Mouse (Mus musculus) hindbrain, postnatal 0 days (tissue): ENCODE data around the gene Rmdn2. TPM values are rescaled to one million over a fixed set of nuclear protein-coding genes. Genes with fewer than 3 reads are reported as not detected.

Source experiments
- ATAC-seq: fragments of 200-750 bp; cut with Nextera tagmentation; 2 replicates; pipeline ENCODE4 v1.8.0; 2017; ENCODE audit warnings: mild to moderate bottlenecking, moderate TSS enrichment, moderate library complexity
- DNase-seq: peaks from one replicate; pipeline ENCODE4 v3.0.0-alpha.2; 2015; ENCODE audit warnings: low spot score
- H3K27ac ChIP-seq: fragments of 300-500 bp; sonication (generic); 2 replicates; pipeline ENCODE4 v1.5.1; 2014; ENCODE audit warnings: mild to moderate bottlenecking
- H3K27me3 ChIP-seq: fragments of 300-500 bp; sonication (generic); 2 replicates; pipeline ENCODE4 v1.6.1; 2014; ENCODE audit warnings: low read length, mixed read lengths; ENCODE audit not compliant: insufficient read depth
- H3K36me3 ChIP-seq: fragments of 300-500 bp; sonication (generic); 2 replicates; pipeline ENCODE4 v1.6.1; 2014; ENCODE audit warnings: low read length, mixed read lengths; ENCODE audit not compliant: insufficient read depth
- H3K4me1 ChIP-seq: fragments of 300-500 bp; sonication (generic); 2 replicates; pipeline ENCODE4 v1.6.1; 2014; ENCODE audit warnings: antibody characterized with exemption, low read length, mixed read lengths; ENCODE audit not compliant: insufficient read depth
- H3K4me2 ChIP-seq: fragments of 300-500 bp; sonication (generic); 2 replicates; pipeline ENCODE4 v1.6.1; 2014; ENCODE audit warnings: low read depth, mild to moderate bottlenecking, low read length, moderate library complexity, mixed read lengths
- H3K4me3 ChIP-seq: fragments of 300-500 bp; sonication (generic); 2 replicates; pipeline ENCODE4 v1.5.1; 2014; ENCODE audit warnings: low read length
- H3K9ac ChIP-seq: fragments of 300-500 bp; sonication (generic); replicated peaks from 2 replicates; pipeline ENCODE4 v1.6.1; 2014; ENCODE audit warnings: mild to moderate bottlenecking, low read length, moderate library complexity, mixed read lengths
- H3K9me3 ChIP-seq: fragments of 300-500 bp; sonication (generic); 2 replicates; pipeline ENCODE4 v1.6.1; 2016; ENCODE audit warnings: low read length, mixed read lengths
- CTCF ChIP-seq: IDR thresholded peaks from 2 replicates; pipeline ENCODE4 v1.5.1; 2016; ENCODE audit warnings: antibody characterized with exemption, control low read depth, low read depth
- WGBS: fragments of 180-500 bp; shearing (Covaris S2); extraction: QIAGEN DNeasy Blood & Tissue Kit; methylation state at CpG from one replicate; pipeline ENCODE4 v1.1.7; 2014; 5-methylcytosine and 5-hydroxymethylcytosine counted together
- polyA plus RNA-seq: library from polyadenylated mRNA; unstranded; fragments of >200 nt; fragmentation: Nextera tagmentation; extraction: Ambion mirVana; gene quantifications from 2 replicates; pipeline ENCODE4 v1.2.1, GENCODE M21; 2015
- total RNA-seq: library from RNA; depleted of rRNA; stranded (reverse); fragments of >200 nt; gene quantifications from 2 replicates; pipeline ENCODE4 v1.2.3, GENCODE M21; 2014; rRNA removed

Rmdn2 gene
- total and polyA plus RNA-seq, 2 experiments from 2014 or later, result 3.6 to 12.4 TPM

DNA sequence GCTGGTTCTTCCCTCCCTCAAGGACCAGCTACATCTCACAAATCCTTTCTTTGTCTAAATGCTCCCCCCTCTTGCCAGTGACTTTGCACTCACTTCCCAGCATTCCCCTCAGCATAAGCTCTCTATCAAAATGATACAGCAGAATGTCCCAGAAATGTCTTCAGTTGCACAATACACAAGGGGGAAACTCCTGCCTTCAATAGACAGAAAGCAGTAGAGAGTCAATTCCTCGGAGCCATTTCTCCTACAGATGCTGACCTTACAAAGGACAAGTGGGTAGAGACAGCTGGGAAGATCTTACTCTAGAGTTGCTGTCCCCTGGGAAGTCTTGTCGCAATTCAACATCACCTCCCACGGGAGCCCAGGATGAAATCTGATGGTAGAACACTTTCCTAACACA is 125.9 kb downstream of the Rmdn2 start:
- Histone ChIP-seq H3K9ac (no peak overlapping the region), H3K4me1 (no peaks in the 10 kb centered on the region), H3K9me3 (no peaks in the 10 kb centered on the region), H3K27ac (no peak overlapping the region), H3K36me3 (no peaks in the 10 kb centered on the region), H3K4me3 (no peak overlapping the region), H3K4me2 (no peak overlapping the region), H3K27me3 (no peaks in the 10 kb centered on the region)
- no peak for ATAC-seq
- no peak for DNase-seq
- 76% methylated on average over 3 of the region's 3 CpGs for WGBS
- TF ChIP-seq CTCF, result no peak

DNA sequence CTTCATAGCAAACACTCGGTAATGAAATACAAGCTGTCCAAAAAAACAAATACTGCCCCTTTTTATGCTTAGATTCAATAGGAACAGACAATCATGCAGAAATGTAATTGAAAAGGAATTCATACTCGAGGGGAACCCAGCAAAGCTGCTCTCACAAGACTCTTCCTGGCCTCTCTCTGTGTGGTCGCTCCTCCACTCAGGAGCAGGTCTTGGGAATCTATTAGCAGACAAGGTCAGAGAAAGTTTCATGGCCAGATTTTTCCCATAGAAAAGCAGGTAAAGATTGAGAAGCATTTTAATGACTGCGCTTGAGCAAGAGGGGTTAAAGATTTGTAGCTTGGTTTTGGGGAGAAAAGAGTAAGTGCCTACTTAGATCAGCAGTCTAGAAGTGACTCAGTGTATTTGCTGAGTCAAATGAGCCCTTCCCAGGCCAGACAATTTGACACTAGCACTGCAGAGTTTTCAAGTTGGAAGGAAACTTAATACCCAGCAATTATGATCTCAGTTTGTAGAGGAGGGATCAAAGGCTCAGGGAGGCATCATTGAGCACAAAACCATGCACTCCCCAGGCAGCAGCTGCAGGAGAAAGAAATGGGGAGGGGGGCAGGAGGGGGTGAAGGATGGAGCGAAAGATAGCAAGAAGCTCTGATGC is 127.3 kb downstream of the Rmdn2 start:
- DNase-seq, result no peak
- TF ChIP-seq CTCF, result no peak
- Histone ChIP-seq H3K9ac (no peak overlapping the region), H3K4me2 (no peak overlapping the region), H3K4me3 (no peak overlapping the region), H3K9me3 (no peaks in the 10 kb centered on the region), H3K27me3 (no peaks in the 10 kb centered on the region), H3K4me1 (no peaks in the 10 kb centered on the region), H3K27ac (no peak overlapping the region), H3K36me3 (no peaks in the 10 kb centered on the region)
- WGBS, result 64% methylated on average over 5 of the region's 5 CpGs
- no peak for ATAC-seq

DNA sequence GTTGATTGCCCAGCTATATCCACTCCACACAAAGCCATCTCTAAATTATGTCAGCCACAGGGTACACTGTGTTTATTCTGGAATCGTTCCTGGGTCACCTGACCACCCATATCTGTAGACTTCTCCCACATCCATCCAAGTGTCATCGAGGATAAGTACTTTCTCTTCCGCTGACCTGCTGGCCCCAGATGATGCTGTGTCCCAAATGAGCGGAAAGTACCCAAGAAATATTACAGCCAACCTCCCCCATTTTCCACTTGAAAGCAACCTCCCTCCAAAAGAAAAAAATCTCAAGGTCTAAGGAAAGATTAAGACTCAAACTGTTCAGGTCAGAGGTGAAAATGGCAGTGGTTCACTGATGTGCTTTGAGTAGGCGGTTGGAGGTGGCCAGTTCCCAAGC is 131.0 kb downstream of the Rmdn2 start:
- 88% methylated on average over 5 of the region's 5 CpGs for WGBS
- Histone ChIP-seq H3K4me1 (no peaks in the 10 kb centered on the region), H3K36me3 (no peaks in the 10 kb centered on the region), H3K9me3 (no peaks in the 10 kb centered on the region), H3K27ac (no peak overlapping the region), H3K27me3 (no peaks in the 10 kb centered on the region), H3K4me2 (no peak overlapping the region), H3K9ac (no peak overlapping the region), H3K4me3 (no peak overlapping the region)
- no peak for TF ChIP-seq CTCF
- DNase-seq, result no peak
- no peak for ATAC-seq

Other genes starting within 250 kb of the Rmdn2 start
- gene Cyp1b1, start 103.2 kb downstream of the Rmdn2 start, total RNA-seq, result 6.3 and 12.8 TPM in 2 replicates
- 6.2 and 6.5 TPM in 2 replicates for gene Cyp1b1, start 103.2 kb downstream of the Rmdn2 start, polyA plus RNA-seq